Mouse (Mus musculus) kidney, embryonic 14.5 days (tissue): ENCODE results near the gene Sowahb. TPM values are rescaled to one million over a fixed set of nuclear protein-coding genes. Genes with fewer than 3 reads are reported as not detected.
A peak's percentile ranks its signal among the peaks of the same experiment; 100 is the strongest.
"Not testable (repeated sequence)": the region's sequence is repeated elsewhere in the genome, so short reads cannot be mapped to it uniquely, and the experiment has no call there.

Source experiments
- ATAC-seq: fragments of 200-750 bp; cut with Nextera tagmentation; 2 replicates; pipeline ENCODE4 v1.8.0; 2017; ENCODE audit warnings: moderate number of reproducible peaks, mild to moderate bottlenecking, moderate TSS enrichment, moderate library complexity; ENCODE audit not compliant: low FRiP score, low TSS enrichment
- H3K27ac ChIP-seq: fragments of 300-500 bp; sonication (generic); 2 replicates; pipeline ENCODE4 v1.5.1; 2014; ENCODE audit warnings: low read depth, mild to moderate bottlenecking, low read length, moderate library complexity, mixed read lengths
- H3K27me3 ChIP-seq: fragments of 300-500 bp; sonication (generic); 2 replicates; pipeline ENCODE4 v1.6.1; 2014; ENCODE audit warnings: mild to moderate bottlenecking, low read length; ENCODE audit not compliant: control insufficient read depth, insufficient read depth
- H3K36me3 ChIP-seq: fragments of 300-500 bp; sonication (generic); 2 replicates; pipeline ENCODE4 v1.6.1; 2014; ENCODE audit warnings: low read length, mixed read lengths; ENCODE audit not compliant: control insufficient read depth, insufficient read depth
- H3K4me1 ChIP-seq: fragments of 300-500 bp; sonication (generic); 2 replicates; pipeline ENCODE4 v1.6.1; 2014; ENCODE audit warnings: low read length, mixed read lengths; ENCODE audit not compliant: control insufficient read depth, insufficient read depth
- H3K4me2 ChIP-seq: fragments of 300-500 bp; sonication (generic); replicated peaks from 2 replicates; pipeline ENCODE4 v1.6.1; 2014; ENCODE audit warnings: low read depth, mild to moderate bottlenecking, low read length
- H3K4me3 ChIP-seq: fragments of 300-500 bp; sonication (generic); 2 replicates; pipeline ENCODE4 v1.5.1; 2014; ENCODE audit warnings: mild to moderate bottlenecking, low read length
- H3K9ac ChIP-seq: fragments of 300-500 bp; sonication (generic); 2 replicates; pipeline ENCODE4 v1.6.1; 2014; ENCODE audit warnings: low read depth, mild to moderate bottlenecking, low read length, moderate library complexity
- H3K9me3 ChIP-seq: fragments of 300-500 bp; sonication (generic); 2 replicates; pipeline ENCODE4 v1.6.1; 2016; ENCODE audit warnings: low read length; ENCODE audit not compliant: control insufficient read depth
- WGBS: fragments of 180-500 bp; shearing (Covaris S2); extraction: QIAGEN DNeasy Blood & Tissue Kit; methylation state at CpG from one replicate; pipeline ENCODE4 v1.1.7; 2014; 5-methylcytosine and 5-hydroxymethylcytosine counted together
- polyA plus RNA-seq: library from polyadenylated mRNA; unstranded; fragments of >200 nt; fragmentation: Nextera tagmentation; extraction: Ambion mirVana; gene quantifications from 2 replicates; pipeline ENCODE4 v1.2.1, GENCODE M21; 2014

Gene Sowahb
- polyA plus RNA-seq, 1 experiment from 2014 or later: 1.4 TPM

DNA sequence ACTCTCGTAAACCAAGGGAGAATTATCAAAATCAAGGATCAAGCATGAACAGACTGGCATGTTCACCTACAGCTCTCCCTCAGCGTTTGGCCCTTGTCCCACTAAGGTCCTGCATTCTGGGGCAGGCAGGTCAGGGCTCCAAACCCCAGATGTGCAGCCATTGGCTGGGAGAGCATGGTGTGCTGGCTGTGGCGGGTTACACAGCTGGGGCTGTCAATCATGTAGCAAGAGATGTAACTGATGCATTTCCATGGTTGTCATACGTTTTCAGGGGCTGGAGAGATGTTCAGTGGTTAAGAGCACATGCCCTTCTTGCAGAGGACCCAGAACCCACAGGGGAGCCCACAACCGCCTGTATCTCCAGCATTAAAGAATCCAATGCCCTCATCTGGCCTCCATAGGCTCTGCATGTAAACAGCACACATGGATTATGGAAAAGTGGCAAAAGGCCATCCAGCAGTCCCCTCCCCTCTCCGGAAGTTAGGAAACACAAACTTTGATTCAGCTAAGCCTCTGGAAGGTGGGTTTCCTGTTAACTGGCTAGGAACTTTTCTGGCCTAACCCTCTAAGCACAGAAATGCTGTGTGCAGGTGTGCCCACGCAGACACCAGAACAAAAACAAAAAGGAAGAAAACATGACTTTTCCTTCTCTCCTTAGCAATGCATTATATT is 22.6 kb downstream of the Sowahb start:
- 62% methylated on average over 7 of the region's 7 CpGs for WGBS
- Histone ChIP-seq H3K27ac (no peak overlapping the region), H3K4me3 (no peak overlapping the region), H3K36me3 (no peaks in the 10 kb centered on the region), H3K9me3 (no peaks in the 10 kb centered on the region), H3K27me3 (no peaks in the 10 kb centered on the region), H3K9ac (no peak overlapping the region), H3K4me2 (no peak overlapping the region), H3K4me1 (peaks cover 25% of the 10 kb centered on the region)
- no peak for ATAC-seq

DNA sequence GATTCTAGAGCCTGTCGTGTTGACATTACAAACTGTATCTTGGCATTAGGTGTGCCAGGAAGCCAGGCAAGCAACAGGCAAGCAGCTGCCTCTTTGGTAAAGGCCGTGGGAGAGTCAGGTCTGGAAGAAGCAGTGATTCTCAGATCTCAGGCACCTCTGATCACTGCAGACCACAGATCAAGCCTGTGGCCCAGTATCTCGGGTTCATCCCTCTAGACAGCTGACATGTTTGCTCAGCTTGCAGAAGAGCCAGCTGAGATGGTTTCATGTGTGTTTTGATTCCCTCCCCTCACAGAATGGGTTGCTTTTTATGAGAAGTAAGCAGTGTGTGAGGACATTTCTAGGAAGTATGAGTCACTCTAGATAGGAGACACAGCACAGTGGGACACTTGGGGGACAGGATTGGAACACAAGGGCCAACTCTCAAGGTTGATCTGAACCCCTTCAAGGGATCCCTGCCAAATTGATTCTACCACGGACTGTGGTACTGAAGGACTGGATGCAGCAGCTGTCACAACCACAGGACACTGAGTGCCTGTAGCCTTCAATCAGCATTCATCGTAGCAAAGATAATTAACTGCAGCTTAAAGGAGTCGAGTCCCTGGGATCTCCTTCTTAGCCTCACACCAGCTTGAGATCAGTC is 24.7 kb downstream of the Sowahb start:
- 50% methylated on average over 6 of the region's 6 CpGs for WGBS
- peaks cover 9% of the 10 kb centered on the region; the same call in 1 of the 2 replicates for H3K4me1 ChIP-seq
- no peaks in the 10 kb centered on the region for H3K27me3 ChIP-seq
- H3K4me3 ChIP-seq: no peak overlapping the region
- H3K9ac ChIP-seq: no peak overlapping the region
- no peak for ATAC-seq
- no peak overlapping the region for H3K4me2 ChIP-seq
- H3K36me3 ChIP-seq: no peaks in the 10 kb centered on the region
- no peaks in the 10 kb centered on the region for H3K9me3 ChIP-seq
- H3K27ac ChIP-seq: no peak overlapping the region

DNA sequence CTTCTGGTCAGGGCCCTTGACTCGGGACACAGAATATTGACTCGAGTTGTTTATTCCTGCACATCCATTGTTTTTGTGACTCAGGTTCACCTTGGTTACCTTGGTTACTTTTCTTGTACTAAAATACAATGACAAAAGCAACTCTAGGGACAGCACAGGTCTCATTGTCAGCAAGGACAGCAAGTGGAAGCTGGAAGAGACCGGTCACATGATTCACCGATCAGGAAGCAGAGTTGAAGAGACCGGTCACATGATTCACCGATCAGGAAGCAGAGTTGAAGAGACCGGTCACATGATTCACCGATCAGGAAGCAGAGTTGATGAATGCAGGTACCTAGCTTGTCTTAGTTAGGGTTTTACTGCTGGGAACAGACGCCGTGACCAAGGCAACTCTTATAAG is 25.6 kb downstream of the Sowahb start:
- not testable (repeated sequence) for H3K36me3 ChIP-seq, H3K4me1 ChIP-seq, H3K27ac ChIP-seq, H3K4me2 ChIP-seq, H3K27me3 ChIP-seq, H3K9ac ChIP-seq, H3K9me3 ChIP-seq, H3K4me3 ChIP-seq, ATAC-seq
- WGBS: 93% methylated on average over 10 of the region's 10 CpGs

DNA sequence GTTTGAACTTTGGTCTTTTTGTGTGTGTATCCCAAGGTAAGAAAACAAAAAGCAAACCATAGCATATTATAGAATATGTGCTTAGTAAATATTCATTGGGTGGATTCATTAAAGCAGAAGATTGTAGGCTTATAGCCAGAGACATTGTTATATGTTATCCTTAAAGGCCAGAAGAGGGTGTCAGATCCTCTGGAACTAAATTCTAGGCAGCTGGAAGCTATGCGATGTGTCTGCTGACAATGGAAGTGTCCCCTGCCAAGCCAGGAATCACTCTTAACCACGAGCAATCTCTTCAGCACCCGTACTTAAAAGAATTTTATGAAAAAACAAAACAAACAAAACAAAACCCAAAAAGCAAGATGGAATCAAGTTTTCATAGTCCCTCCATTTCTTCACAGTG is 27.1 kb downstream of the Sowahb start:
- no peaks in the 10 kb centered on the region for H3K36me3 ChIP-seq
- H3K9me3 ChIP-seq: no peaks in the 10 kb centered on the region
- H3K27me3 ChIP-seq: no peaks in the 10 kb centered on the region
- H3K4me3 ChIP-seq: no peak overlapping the region
- no peaks in the 10 kb centered on the region for H3K4me1 ChIP-seq
- no peak overlapping the region for H3K27ac ChIP-seq
- 68% methylated on average over 3 of the region's 3 CpGs for WGBS
- no peak for ATAC-seq
- H3K9ac ChIP-seq: no peak overlapping the region
- no peak overlapping the region for H3K4me2 ChIP-seq

DNA sequence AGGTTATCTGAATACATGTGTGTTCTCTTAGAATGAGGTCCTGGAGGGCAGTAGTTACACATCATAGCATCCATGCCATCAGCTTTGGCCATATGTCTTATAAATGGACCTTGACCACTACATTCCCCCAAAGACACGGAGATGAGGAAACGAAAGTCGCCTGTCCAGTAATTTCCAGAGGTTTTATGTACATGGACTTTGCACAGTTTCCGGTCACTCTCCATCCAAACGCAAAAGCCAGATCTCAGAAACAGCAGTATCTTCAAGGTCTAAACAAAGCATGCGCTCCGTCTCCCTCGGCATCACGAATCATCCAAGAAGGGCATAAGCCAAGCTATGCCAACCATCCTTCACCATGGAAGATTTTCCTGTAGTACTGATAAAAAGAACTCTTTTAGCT is 36.6 kb downstream of the Sowahb start:
- H3K27me3 ChIP-seq: no peaks in the 10 kb centered on the region
- H3K9ac ChIP-seq: no peak overlapping the region
- H3K4me2 ChIP-seq: no peak overlapping the region
- no peak overlapping the region for H3K4me3 ChIP-seq
- WGBS: 92% methylated on average over 9 of the region's 9 CpGs
- no peaks in the 10 kb centered on the region for H3K9me3 ChIP-seq
- peaks cover 12% of the 10 kb centered on the region; the same call in 1 of the 2 replicates for H3K4me1 ChIP-seq
- no peaks in the 10 kb centered on the region for H3K36me3 ChIP-seq
- no peak overlapping the region for H3K27ac ChIP-seq
- no peak for ATAC-seq

DNA sequence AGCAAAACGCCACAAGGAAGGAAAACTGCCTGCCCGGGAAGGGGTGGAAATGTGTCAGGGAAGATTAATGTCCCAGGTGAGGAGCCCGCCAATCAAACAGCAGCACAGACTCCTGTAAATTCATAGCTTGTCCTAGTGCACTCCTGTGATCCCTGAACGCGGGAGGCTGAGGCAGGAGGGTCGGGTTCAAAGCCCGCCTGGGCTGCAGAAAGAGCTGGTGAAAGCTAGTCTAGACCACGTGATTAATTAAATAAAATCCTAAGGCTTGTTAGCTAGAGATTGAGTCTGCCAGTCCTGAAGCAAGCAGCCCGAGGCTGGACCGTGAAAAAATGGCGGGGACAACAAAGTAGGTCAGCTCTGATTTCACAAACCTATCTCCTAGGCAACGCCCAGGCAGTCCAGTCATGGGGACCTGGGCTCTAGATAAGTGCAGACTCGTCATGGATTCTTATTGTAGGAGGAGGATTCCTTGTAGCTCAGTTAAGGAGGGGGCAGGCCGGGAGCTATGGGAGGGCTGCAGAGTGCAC is 38.9 kb downstream of the Sowahb start:
- ATAC-seq: peak; percentile 65
- 36% methylated on average over 14 of the region's 14 CpGs for WGBS
- H3K4me1 ChIP-seq: peaks cover 17% of the 10 kb centered on the region; the same call in 1 of the 2 replicates
- no peaks in the 10 kb centered on the region for H3K36me3 ChIP-seq
- peak overlapping the region; percentile 43 for H3K27ac ChIP-seq
- H3K27me3 ChIP-seq: no peaks in the 10 kb centered on the region
- H3K4me2 ChIP-seq: peak overlapping the region; percentile 39
- peak overlapping the region; percentile 13; the same call in 1 of the 2 replicates for H3K4me3 ChIP-seq
- no peaks in the 10 kb centered on the region for H3K9me3 ChIP-seq
- peak overlapping the region; percentile 14; the same call in 1 of the 2 replicates for H3K9ac ChIP-seq

DNA sequence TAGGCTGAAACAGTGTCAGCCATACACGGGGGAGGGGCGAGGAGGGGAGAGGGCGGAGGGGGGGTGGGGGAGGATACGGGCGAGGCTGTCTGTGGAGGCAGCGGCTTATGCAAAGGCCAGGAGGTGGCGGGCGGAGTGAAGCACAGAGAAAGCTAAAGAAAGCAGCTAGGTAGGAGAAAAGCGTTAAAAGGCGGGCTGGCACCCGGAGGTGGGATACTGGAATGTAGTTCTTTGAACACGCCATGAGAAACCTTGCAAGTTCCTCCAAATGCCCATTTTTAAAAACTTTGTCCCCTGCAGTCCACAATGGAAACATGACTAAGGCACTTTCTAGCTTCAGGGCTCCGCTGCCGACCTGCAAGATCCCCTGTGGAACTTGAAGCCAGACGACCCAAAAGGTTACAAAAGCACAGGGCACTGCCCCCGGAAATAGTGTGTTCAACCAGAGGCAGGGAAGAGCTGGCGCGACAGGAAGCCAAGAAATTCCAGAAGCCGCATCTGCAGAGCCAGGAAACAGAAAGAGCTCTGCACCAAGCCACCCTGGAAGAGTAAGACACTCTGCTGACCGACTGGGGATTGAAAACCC is 39.5 kb downstream of the Sowahb start:
- H3K4me1 ChIP-seq: peaks cover 17% of the 10 kb centered on the region; the same call in 1 of the 2 replicates
- peak overlapping the region; percentile 13 for H3K4me3 ChIP-seq
- H3K9me3 ChIP-seq: no peaks in the 10 kb centered on the region
- H3K27ac ChIP-seq: peak overlapping the region; percentile 43
- no peaks in the 10 kb centered on the region for H3K36me3 ChIP-seq
- peak; percentile 63 for ATAC-seq
- H3K9ac ChIP-seq: peak overlapping the region; percentile 14; the same call in 1 of the 2 replicates
- H3K4me2 ChIP-seq: peak overlapping the region; percentile 39
- H3K27me3 ChIP-seq: no peaks in the 10 kb centered on the region
- 1% methylated on average over 19 of the region's 20 CpGs for WGBS

DNA sequence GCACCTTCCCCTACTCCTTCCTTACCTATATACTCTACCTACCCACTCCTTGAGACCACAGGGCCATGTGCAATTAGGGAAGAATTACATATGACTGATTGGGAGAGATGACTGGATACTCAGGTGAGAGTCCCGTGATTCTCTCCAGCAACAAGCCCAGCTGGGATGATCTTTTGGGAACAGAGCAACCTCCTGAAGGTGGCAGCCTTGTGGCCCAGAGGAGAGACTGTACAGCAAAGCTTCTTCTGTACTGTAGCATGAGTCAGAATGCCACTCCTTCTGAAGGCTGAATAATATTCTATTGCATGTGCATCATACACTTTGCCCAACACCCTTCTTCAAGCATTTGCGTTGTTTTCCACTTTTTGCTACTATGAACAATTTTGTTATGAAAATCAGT is 42.2 kb downstream of the Sowahb start:
- WGBS: 88% methylated on average over 2 of the region's 2 CpGs
- no peaks in the 10 kb centered on the region for H3K36me3 ChIP-seq
- H3K27ac ChIP-seq: no peak overlapping the region
- no peak for ATAC-seq
- H3K9ac ChIP-seq: no peak overlapping the region
- H3K9me3 ChIP-seq: no peaks in the 10 kb centered on the region
- H3K4me1 ChIP-seq: peaks cover 30% of the 10 kb centered on the region
- H3K4me2 ChIP-seq: no peak overlapping the region
- no peak overlapping the region for H3K4me3 ChIP-seq
- H3K27me3 ChIP-seq: no peaks in the 10 kb centered on the region
